Mouse (Mus musculus) cerebellum, adult 2 months (tissue): ENCODE data around the gene Rwdd4a.

Experiments
- CTCF ChIP-seq: fragments of 200-500 bp; IDR thresholded peaks from 2 replicates; pipeline ENCODE4 v1.5.1; 2011; ENCODE audit warnings: low read depth, mild to moderate bottlenecking, control low read depth, low read length, moderate library complexity, borderline replicate concordance; ENCODE audit not compliant: insufficient read depth
- POLR2A ChIP-seq: fragments of 200-500 bp; IDR thresholded peaks from 2 replicates; pipeline ENCODE4 v1.6.1; 2011; ENCODE audit warnings: low read length, control low read depth, borderline replicate concordance; ENCODE audit not compliant: insufficient read depth

DNA sequence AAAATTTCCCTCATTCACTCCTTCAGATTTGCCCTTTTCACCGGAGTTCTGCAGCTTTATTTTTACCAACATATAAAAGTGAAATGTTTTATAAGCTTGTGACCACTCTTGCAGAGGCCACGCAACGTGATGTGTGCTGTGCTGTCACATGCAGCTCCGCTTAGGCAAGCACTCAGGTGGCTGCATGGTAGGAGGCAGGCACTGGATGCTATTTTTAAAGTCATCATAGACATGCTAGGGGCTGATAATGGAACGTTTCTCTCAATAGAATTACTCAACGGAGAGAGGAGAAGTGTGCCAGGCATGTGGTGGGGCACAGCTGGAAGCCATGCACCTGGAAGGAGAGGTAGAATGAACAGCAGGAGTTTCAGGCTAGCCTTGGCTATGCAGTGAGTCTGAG is 38.0 kb upstream of the Rwdd4a start:
- TF ChIP-seq CTCF (no peak), POLR2A (no peak)
